Mouse (Mus musculus) skeletal muscle tissue, adult 2 months (tissue): Measurements from ENCODE around the gene Gm45717.
"Not testable (repeated sequence)": the region's sequence is repeated elsewhere in the genome, so short reads cannot be mapped to it uniquely, and the experiment has no call there.

Source experiments
- DNase-seq: peaks from one replicate; pipeline ENCODE4 v3.0.0-alpha.2; 2012; ENCODE audit warnings: low read depth, low spot score

Gm45717 gene

GRCm38 (mm10) chr7:140955758-140956555 lies at the start of gene Gm45717, which contains the start of gene Ifitm2:
Gm45717 (minus strand) TSS chr7:140955937.
Ifitm2 (minus strand) TSS chr7:140955987.
- DNase-seq, result peak; percentile 89

GRCm38 (mm10) chr7:141003248-141004010 lies 47.7 kb upstream of the Gm45717 start:
- no peak for DNase-seq

GRCm38 (mm10) chr7:141000881-141001708 lies 45.4 kb upstream of the Gm45717 start:
- no peak for DNase-seq

- DNase-seq, result no peak
Measured at GRCm38 (mm10) chr7:140998853-140999700, 43.3 kb upstream of the Gm45717 start.

GRCm38 (mm10) chr7:140997817-140998216 lies 42.1 kb upstream of the Gm45717 start:
- no peak for DNase-seq

- no peak for DNase-seq
Measured at GRCm38 (mm10) chr7:140991117-140991689, 35.5 kb upstream of the Gm45717 start.

- no peak for DNase-seq
Measured at GRCm38 (mm10) chr7:140990622-140991021, 34.9 kb upstream of the Gm45717 start.

GRCm38 (mm10) chr7:140990185-140990584 lies 34.4 kb upstream of the Gm45717 start:
- no peak for DNase-seq

- DNase-seq, result no peak
Measured at GRCm38 (mm10) chr7:140989022-140989421, 33.3 kb upstream of the Gm45717 start.

GRCm38 (mm10) chr7:140987182-140988138 lies 31.7 kb upstream of the Gm45717 start:
- DNase-seq, result no peak

GRCm38 (mm10) chr7:140982971-140983370 lies 27.2 kb upstream of the Gm45717 start:
- DNase-seq, result no peak

GRCm38 (mm10) chr7:140981704-140982103 lies 26.0 kb upstream of the Gm45717 start:
- no peak for DNase-seq

GRCm38 (mm10) chr7:140976720-140977119 lies 21.0 kb upstream of the Gm45717 start:
- DNase-seq, result not testable (repeated sequence)

- no peak for DNase-seq
Measured at GRCm38 (mm10) chr7:140975465-140975864, 19.7 kb upstream of the Gm45717 start.

- DNase-seq, result no peak
Measured at GRCm38 (mm10) chr7:140974940-140975339, 19.2 kb upstream of the Gm45717 start.

- DNase-seq, result no peak
Measured at GRCm38 (mm10) chr7:140973396-140974165, 17.8 kb upstream of the Gm45717 start.

GRCm38 (mm10) chr7:140971479-140972171 lies 15.9 kb upstream of the Gm45717 start:
- DNase-seq, result peak; percentile 47

- DNase-seq, result no peak
Measured at GRCm38 (mm10) chr7:140970931-140971330, 15.2 kb upstream of the Gm45717 start.
